Mouse (Mus musculus) CD4-positive, CD25-positive, alpha-beta regulatory T cell, adult 2 months (primary cell): ENCODE results near the gene Vtcn1.

Experiments
- DNase-seq: peaks from one replicate; pipeline ENCODE4 v3.0.0-alpha.2; 2012; ENCODE audit warnings: low read depth, low spot score

Vtcn1 gene

GRCm38 (mm10) chr3:100920611-100921140 lies 95.4 kb downstream of the Vtcn1 start:
- peak; percentile 35 for DNase-seq

DNA sequence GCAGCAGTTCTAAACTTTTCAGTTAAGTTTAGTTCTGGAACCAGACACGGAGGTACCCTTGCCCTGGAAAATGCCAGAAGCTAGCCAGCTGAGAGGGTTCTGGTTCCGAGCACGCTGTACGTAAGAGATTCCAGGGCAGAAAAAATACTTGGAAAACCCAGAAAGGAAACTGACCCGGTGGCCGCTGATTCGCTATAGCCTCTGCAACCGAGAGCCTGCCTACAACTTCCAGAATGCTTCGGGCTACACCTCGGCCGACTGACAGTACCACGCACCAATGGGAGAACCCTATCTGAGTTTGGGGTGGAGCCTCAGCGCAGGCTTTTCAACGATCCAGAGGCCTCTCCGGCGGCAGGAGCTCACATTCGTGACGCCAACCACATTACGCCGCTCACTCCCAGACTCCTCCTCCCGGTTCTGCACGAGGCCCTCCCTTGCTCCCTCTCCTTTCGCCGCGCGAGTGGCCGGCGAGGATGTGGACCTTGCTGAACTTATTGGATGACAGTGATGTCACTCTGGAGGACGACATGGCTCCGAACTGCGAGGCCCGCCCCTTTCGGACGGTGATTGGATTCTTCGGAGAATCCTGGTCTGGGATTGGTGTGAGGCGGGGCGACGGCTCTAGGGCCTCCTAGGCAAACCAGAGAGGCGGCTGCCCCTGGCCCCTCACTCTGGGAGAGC lies 96.7 kb downstream of the Vtcn1 start, which contains the start of gene Trim45:
Gene Trim45 (plus strand): TSS at position 378 of the 681 bp plus-strand sequence.
- peak; percentile 99 for DNase-seq

GRCm38 (mm10) chr3:100922506-100923375 lies 97.5 kb downstream of the Vtcn1 start:
- no peak for DNase-seq

DNA sequence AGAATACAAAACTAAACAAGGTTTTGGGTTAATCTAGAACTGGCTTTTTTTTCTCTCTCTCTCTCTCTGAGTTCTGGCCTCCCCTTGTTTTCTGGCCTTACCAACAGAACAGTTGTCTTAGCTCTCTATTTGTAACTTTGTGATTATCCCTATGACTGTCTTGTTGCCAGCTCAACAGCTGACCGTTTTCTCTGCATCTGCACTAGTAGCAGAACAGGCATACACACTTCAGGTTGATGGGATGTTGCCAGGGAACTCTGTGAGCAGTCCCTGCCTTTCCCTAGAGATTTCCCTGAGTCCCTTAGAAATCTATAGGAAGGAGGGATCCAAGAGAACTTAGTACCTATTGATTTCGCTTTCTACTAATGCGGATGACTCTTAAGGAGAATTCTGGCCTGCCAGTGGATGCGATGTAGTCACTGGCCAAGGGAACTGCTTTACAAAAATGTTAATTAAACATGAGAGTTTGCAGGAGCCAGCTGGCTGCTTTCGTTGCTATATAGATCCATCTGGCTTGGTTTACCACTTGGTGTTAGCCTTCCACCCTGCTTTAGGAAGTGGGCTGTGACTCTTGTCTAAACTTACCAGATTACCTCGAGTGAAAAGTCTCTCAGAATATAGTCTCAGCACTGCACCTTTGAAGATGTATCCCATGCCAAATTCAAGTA lies 98.9 kb downstream of the Vtcn1 start:
- no peak for DNase-seq

GRCm38 (mm10) chr3:100925176-100925575 lies 99.9 kb downstream of the Vtcn1 start:
- no peak for DNase-seq

GRCm38 (mm10) chr3:100931332-100932076 lies 106.2 kb downstream of the Vtcn1 start:
- DNase-seq: no peak

GRCm38 (mm10) chr3:100932077-100932944 lies 107.1 kb downstream of the Vtcn1 start:
- DNase-seq: no peak

GRCm38 (mm10) chr3:100935521-100935920 lies 110.3 kb downstream of the Vtcn1 start:
- DNase-seq: no peak

DNA sequence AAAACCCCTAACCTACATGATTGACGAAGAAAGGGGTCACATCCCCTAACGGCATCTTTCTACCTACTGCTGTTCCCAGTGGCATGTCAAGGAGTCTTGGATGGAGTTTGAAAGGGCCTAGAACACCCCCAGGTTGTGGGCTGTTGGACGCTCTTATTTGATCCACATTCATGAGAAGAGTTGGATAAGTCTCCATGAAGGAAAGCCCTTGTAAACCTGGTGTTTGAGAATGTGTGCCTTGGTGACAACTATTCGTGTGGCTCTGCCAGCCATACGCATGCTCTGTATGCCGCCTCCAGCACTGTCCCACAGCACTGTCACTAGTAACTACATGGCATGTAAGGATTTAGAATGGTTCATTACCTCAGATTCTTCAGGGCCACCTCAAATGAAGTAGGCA lies 110.9 kb downstream of the Vtcn1 start:
- DNase-seq: no peak

DNA sequence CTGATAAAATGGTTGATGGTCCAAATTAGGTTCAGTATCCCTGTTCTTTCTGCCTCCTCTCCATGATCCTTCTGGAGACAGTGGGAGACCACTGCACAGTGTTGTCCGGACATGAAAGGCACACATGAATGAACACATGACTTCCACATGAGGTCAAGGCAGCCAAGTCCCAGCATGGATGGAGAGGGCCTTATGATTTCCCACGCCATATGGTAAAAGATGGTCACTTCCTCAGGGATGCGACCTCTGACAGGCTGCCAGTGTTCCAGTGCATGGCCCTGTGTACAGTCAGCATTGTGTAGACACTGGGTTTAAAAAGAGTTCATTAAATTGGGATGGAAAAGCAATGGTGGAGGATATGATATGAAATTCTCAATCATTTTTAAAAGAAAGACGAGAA lies 113.0 kb downstream of the Vtcn1 start:
- no peak for DNase-seq

- no peak for DNase-seq
Observed at GRCm38 (mm10) chr3:100940496-100941037, 115.3 kb downstream of the Vtcn1 start.
